Mouse (Mus musculus): ENCODE data around the gene Abtb2. TPM values are rescaled to one million over a fixed set of nuclear protein-coding genes. Genes with fewer than 3 reads are reported as not detected.

Abtb2 gene
- total and polyA plus RNA-seq, 2 experiments from 2014 or later, result 6.5 to 16.9 TPM

GRCm38 (mm10) chr2:103615028-103615427 lies 48.9 kb downstream of the Abtb2 start:
- Histone ChIP-seq H3K4me2 (ENCODE audit: low read depth) (no peak overlapping the region), H3K4me1 (ENCODE audit: insufficient read depth) (peaks cover 3% of the 10 kb centered on the region; the same call in 1 of the 2 replicates), H3K9me3 (ENCODE audit: low read length) (no peaks in the 10 kb centered on the region), H3K4me3 (ENCODE audit: low read depth, low read length) (no peak overlapping the region), H3K36me3 (ENCODE audit: insufficient read depth) (no peaks in the 10 kb centered on the region), H3K27me3 (ENCODE audit: insufficient read depth, low read length) (no peaks in the 10 kb centered on the region), H3K9ac (no peak overlapping the region), H3K27ac (ENCODE audit: low read depth, low read length) (no peak overlapping the region)
- WGBS, result 94% methylated on average over 5 of the region's 5 CpGs
- no peak for ATAC-seq
- DNase-seq, result no peak
- TF ChIP-seq CTCF (IDR thresholded peaks at IDR 0.05; ENCODE audit: low read depth), result no peak

DNA sequence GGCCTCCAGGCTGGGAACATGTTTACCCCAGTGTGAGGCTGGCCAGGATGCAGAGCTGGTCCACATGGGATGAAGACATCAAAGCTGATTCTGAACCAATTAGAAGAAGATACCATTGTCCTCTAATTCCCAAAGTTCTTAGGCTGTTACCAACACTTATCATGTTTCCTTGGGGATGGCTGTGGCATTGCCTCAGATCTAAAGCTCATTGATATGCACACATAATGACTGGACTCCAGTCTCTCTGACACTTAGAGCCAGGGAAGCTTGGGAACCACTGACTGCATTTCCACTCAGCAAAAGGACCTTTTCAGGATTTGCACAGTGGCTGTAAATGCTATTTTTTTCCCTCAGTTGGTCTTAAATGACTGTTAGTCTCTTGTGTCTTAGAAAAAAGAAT lies 52.3 kb downstream of the Abtb2 start:
- no peak overlapping the region for H3K9ac ChIP-seq
- H3K4me3 ChIP-seq (ENCODE audit: low read depth, low read length), result no peak overlapping the region
- no peaks in the 10 kb centered on the region for H3K9me3 ChIP-seq (ENCODE audit: low read length)
- no peaks in the 10 kb centered on the region for H3K36me3 ChIP-seq (ENCODE audit: insufficient read depth)
- no peaks in the 10 kb centered on the region for H3K4me1 ChIP-seq (ENCODE audit: insufficient read depth)
- no peaks in the 10 kb centered on the region for H3K27me3 ChIP-seq (ENCODE audit: insufficient read depth, low read length)
- no peak overlapping the region for H3K27ac ChIP-seq (ENCODE audit: low read depth, low read length)
- no peak overlapping the region for H3K4me2 ChIP-seq (ENCODE audit: low read depth)
- TF ChIP-seq CTCF (IDR thresholded peaks at IDR 0.05; ENCODE audit: low read depth), result no peak
- ATAC-seq, result peak; percentile 58
- no peak for DNase-seq

DNA sequence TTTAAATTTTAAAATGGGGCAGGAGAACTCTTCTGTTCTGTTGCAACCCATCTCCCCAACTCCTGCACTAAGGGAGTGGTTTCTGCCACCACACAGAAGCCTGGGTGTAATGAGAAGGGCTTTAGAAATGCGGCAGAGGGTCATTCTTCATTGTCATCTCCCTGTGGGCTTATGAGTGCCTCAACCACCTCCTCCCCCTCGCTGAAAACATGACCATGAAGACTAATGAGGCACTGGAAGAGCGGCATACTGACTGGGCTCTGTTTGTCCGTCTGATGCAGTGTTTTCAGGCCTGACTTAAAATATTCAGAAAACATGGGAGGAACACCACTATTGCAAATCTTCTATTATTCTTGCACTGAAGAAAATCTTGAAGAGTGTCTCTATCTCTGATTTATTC lies 56.8 kb downstream of the Abtb2 start:
- Histone ChIP-seq H3K4me2 (ENCODE audit: low read depth) (no peak overlapping the region), H3K4me3 (ENCODE audit: low read depth, low read length) (no peak overlapping the region), H3K27me3 (ENCODE audit: insufficient read depth, low read length) (no peaks in the 10 kb centered on the region), H3K36me3 (ENCODE audit: insufficient read depth) (no peaks in the 10 kb centered on the region), H3K9ac (no peak overlapping the region), H3K27ac (ENCODE audit: low read depth, low read length) (no peak overlapping the region), H3K4me1 (ENCODE audit: insufficient read depth) (peaks cover 11% of the 10 kb centered on the region), H3K9me3 (ENCODE audit: low read length) (no peaks in the 10 kb centered on the region)
- TF ChIP-seq CTCF (IDR thresholded peaks at IDR 0.05; ENCODE audit: low read depth), result no peak
- ATAC-seq (no peak), DNase-seq (no peak)
- 40% methylated on average over 4 of the region's 4 CpGs for WGBS

DNA sequence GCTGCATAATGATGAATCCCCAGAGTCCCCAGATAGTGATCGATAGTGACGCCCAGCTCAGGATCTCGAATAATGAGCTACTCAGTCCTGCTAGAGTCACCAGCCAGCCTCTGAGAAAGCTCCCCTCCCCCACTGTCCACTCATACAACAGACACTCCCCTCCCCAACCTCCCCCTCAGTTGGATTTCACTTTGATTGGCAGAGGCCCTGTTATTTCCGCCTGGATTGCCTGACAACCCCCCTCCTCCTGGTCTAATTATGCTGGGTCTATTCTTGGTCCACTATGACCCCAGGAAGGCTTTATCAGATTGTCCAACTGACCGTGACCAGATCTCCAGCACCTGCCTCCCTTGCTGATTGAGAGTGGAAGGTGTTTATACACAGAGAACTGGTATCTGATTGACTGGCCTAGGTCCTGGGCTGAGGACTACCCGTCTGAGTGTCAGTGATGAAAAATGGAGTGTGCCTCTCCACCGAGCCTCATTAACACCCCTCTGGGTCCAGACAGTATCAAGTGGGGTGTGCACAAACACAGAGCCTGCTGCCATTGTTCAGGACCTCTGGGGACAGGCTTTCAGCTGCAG lies 59.3 kb downstream of the Abtb2 start:
- Histone ChIP-seq H3K9ac (no peak overlapping the region), H3K9me3 (ENCODE audit: low read length) (no peaks in the 10 kb centered on the region), H3K4me2 (ENCODE audit: low read depth) (no peak overlapping the region), H3K27me3 (ENCODE audit: insufficient read depth, low read length) (no peaks in the 10 kb centered on the region), H3K36me3 (ENCODE audit: insufficient read depth) (no peaks in the 10 kb centered on the region), H3K4me1 (ENCODE audit: insufficient read depth) (peaks cover 11% of the 10 kb centered on the region), H3K27ac (ENCODE audit: low read depth, low read length) (no peak overlapping the region), H3K4me3 (ENCODE audit: low read depth, low read length) (no peak overlapping the region)
- ATAC-seq (peak; percentile 63), DNase-seq (no peak)
- no peak for TF ChIP-seq CTCF (IDR thresholded peaks at IDR 0.05; ENCODE audit: low read depth)
- 8% methylated on average over 7 of the region's 7 CpGs for WGBS

GRCm38 (mm10) chr2:103627101-103627500 lies 61.0 kb downstream of the Abtb2 start:
- DNase-seq, result no peak
- 86% methylated on average over 7 of the region's 7 CpGs for WGBS
- H3K27me3 ChIP-seq (ENCODE audit: insufficient read depth, low read length), result no peaks in the 10 kb centered on the region
- no peak overlapping the region for H3K4me3 ChIP-seq (ENCODE audit: low read depth, low read length)
- no peaks in the 10 kb centered on the region for H3K9me3 ChIP-seq (ENCODE audit: low read length)
- TF ChIP-seq CTCF (IDR thresholded peaks at IDR 0.05; ENCODE audit: low read depth), result no peak
- no peak overlapping the region for H3K27ac ChIP-seq (ENCODE audit: low read depth, low read length)
- no peaks in the 10 kb centered on the region for H3K36me3 ChIP-seq (ENCODE audit: insufficient read depth)
- no peak overlapping the region for H3K9ac ChIP-seq
- no peak for ATAC-seq
- H3K4me2 ChIP-seq (ENCODE audit: low read depth), result no peak overlapping the region
- H3K4me1 ChIP-seq (ENCODE audit: insufficient read depth), result peaks cover 11% of the 10 kb centered on the region

- Histone ChIP-seq H3K4me3 (ENCODE audit: low read depth, low read length) (no peak overlapping the region), H3K4me2 (ENCODE audit: low read depth) (no peak overlapping the region), H3K4me1 (ENCODE audit: insufficient read depth) (peaks cover 7% of the 10 kb centered on the region), H3K9ac (no peak overlapping the region), H3K27me3 (ENCODE audit: insufficient read depth, low read length) (no peaks in the 10 kb centered on the region), H3K27ac (ENCODE audit: low read depth, low read length) (no peak overlapping the region), H3K36me3 (ENCODE audit: insufficient read depth) (no peaks in the 10 kb centered on the region), H3K9me3 (ENCODE audit: low read length) (no peaks in the 10 kb centered on the region)
- 62% methylated on average over 5 of the region's 5 CpGs for WGBS
- no peak for TF ChIP-seq CTCF (IDR thresholded peaks at IDR 0.05; ENCODE audit: low read depth)
- DNase-seq, result no peak
- no peak for ATAC-seq
Observed at GRCm38 (mm10) chr2:103629956-103630355, 63.8 kb downstream of the Abtb2 start.

DNA sequence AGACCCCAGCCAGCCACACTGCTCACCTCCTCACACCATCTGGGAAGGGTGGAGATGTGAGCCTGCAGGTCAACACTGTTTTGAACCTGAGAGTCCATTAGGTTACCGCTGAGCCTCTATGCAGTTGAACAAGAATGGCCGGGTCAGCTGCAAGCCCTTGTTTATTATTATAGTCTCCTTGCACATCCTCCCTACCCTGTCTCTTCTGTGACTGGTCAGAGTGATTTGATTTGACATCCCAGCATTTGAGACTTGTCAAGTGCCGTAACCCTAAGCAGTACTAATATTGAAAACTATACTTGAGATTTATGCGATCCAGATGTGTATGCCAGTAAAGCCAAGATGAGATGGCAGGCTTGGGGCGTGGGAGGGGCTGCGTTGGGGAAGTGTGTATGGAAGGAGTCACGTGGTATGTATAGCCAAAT lies 65.2 kb downstream of the Abtb2 start:
- no peaks in the 10 kb centered on the region; the same call in 1 of the 2 replicates for H3K4me1 ChIP-seq (ENCODE audit: insufficient read depth)
- ATAC-seq, result no peak
- no peak overlapping the region for H3K9ac ChIP-seq
- H3K4me3 ChIP-seq (ENCODE audit: low read depth, low read length), result no peak overlapping the region
- DNase-seq, result no peak
- H3K27me3 ChIP-seq (ENCODE audit: insufficient read depth, low read length), result no peaks in the 10 kb centered on the region
- no peaks in the 10 kb centered on the region for H3K9me3 ChIP-seq (ENCODE audit: low read length)
- no peak for TF ChIP-seq CTCF (IDR thresholded peaks at IDR 0.05; ENCODE audit: low read depth)
- H3K4me2 ChIP-seq (ENCODE audit: low read depth), result no peak overlapping the region
- no peaks in the 10 kb centered on the region for H3K36me3 ChIP-seq (ENCODE audit: insufficient read depth)
- WGBS, result 85% methylated on average over 7 of the region's 7 CpGs
- H3K27ac ChIP-seq (ENCODE audit: low read depth, low read length), result no peak overlapping the region
